Mouse (Mus musculus): ENCODE measurements around the gene Adad2. TPM values are rescaled to one million over a fixed set of nuclear protein-coding genes. Genes with fewer than 3 reads are reported as not detected.
A peak's percentile ranks its signal among the peaks of the same experiment; 100 is the strongest.

Gene Adad2
- total RNA-seq, 2 experiments from 2014 or later = 0.18 to 0.54 TPM

GRCm38 (mm10) chr8:119646197-119646596, 33.6 kb downstream of the Adad2 start:
- intact Hi-C loops (cut with DNase I) = no loop called here
- TF ChIP-seq CTCF (IDR thresholded peaks at IDR 0.05) = no peak; the same call in none of the 2 replicates
- Histone ChIP-seq H3K27ac (no peak overlapping the region), H3K4me3 (no peak overlapping the region)
- DNase-seq (ENCODE audit: extremely low spot score in 1 of 2, low spot score in 2 of 2) = no peak

GRCm38 (mm10) chr8:119646846-119647245, 34.3 kb downstream of the Adad2 start:
- H3K4me3 ChIP-seq = no peak overlapping the region
- H3K27ac ChIP-seq = no peak overlapping the region
- TF ChIP-seq CTCF (IDR thresholded peaks at IDR 0.05) = no peak
- intact Hi-C loops (cut with DNase I) = no loop called here
- no peak for DNase-seq (ENCODE audit: extremely low spot score in 1 of 2, low spot score in 2 of 2)

GRCm38 (mm10) chr8:119651324-119651723, 38.8 kb downstream of the Adad2 start:
- no peak overlapping the region for H3K27ac ChIP-seq
- intact Hi-C loops (cut with DNase I) = no loop called here

GRCm38 (mm10) chr8:119656709-119657464, 44.3 kb downstream of the Adad2 start:
- no peak overlapping the region for H3K27ac ChIP-seq
- no peak overlapping the region for H3K4me3 ChIP-seq
- no peak for DNase-seq (ENCODE audit: extremely low spot score in 1 of 2, low spot score in 2 of 2)
- TF ChIP-seq CTCF (IDR thresholded peaks at IDR 0.05) = peak; percentile 40
- intact Hi-C loops (cut with DNase I) = loop anchor here (2.0 kb wide), 1 partner anchor 20 kb away; no protein-coding TSS in a partner anchor

More at GRCm38 (mm10) chr8:119651324-119651723, 38.8 kb downstream of the Adad2 start:
- no peak for DNase-seq (ENCODE audit: extremely low spot score in 1 of 2, low spot score in 2 of 2)
- no peak overlapping the region for H3K4me3 ChIP-seq
- no peak for TF ChIP-seq CTCF (IDR thresholded peaks at IDR 0.05)

GRCm38 (mm10) chr8:119661081-119661480, 48.5 kb downstream of the Adad2 start:
- Histone ChIP-seq H3K27ac (peak overlapping the region; percentile 63; the same call in 1 of the 2 replicates), H3K4me3 (no peak overlapping the region)
- intact Hi-C loops (cut with DNase I) = no loop called here
- TF ChIP-seq CTCF (IDR thresholded peaks at IDR 0.05) = no peak
- DNase-seq (ENCODE audit: extremely low spot score in 1 of 2, low spot score in 2 of 2) = peak in 1 of 2 experiments; percentile 28

- no peak overlapping the region for H3K4me3 ChIP-seq
- intact Hi-C loops (cut with DNase I) = no loop called here
- H3K27ac ChIP-seq = peak overlapping the region; percentile 19; the same call in 1 of the 2 replicates
- no peak for TF ChIP-seq CTCF (IDR thresholded peaks at IDR 0.05)
- DNase-seq (ENCODE audit: extremely low spot score in 1 of 2, low spot score in 2 of 2) = no peak
Measured at GRCm38 (mm10) chr8:119661892-119662291, 49.3 kb downstream of the Adad2 start.

GRCm38 (mm10) chr8:119663440-119663839, 50.9 kb downstream of the Adad2 start:
- no peak overlapping the region for H3K27ac ChIP-seq
- no peak for DNase-seq (ENCODE audit: extremely low spot score in 1 of 2, low spot score in 2 of 2)
- no peak for TF ChIP-seq CTCF (IDR thresholded peaks at IDR 0.05)

GRCm38 (mm10) chr8:119665270-119665669, 52.7 kb downstream of the Adad2 start:
- no peak for TF ChIP-seq CTCF (IDR thresholded peaks at IDR 0.05)
- Histone ChIP-seq H3K4me3 (no peak overlapping the region), H3K27ac (no peak overlapping the region)
- DNase-seq (ENCODE audit: extremely low spot score in 1 of 2, low spot score in 2 of 2) = no peak
- intact Hi-C loops (cut with DNase I) = no loop called here

More at GRCm38 (mm10) chr8:119663440-119663839, 50.9 kb downstream of the Adad2 start:
- H3K4me3 ChIP-seq = no peak overlapping the region
- intact Hi-C loops (cut with DNase I) = no loop called here

Other genes with a start within 250 kb of the Adad2 start
- gene Mlycd, start 217.9 kb upstream of the Adad2 start, total RNA-seq (2021) = 10 to 100 TPM; 26.1 to 28.7 TPM
- under 1 TPM in 1 of 2 experiments, not detected in 1; 0.40 TPM for gene Osgin1, start 178.6 kb upstream of the Adad2 start, total RNA-seq (2021)
- gene Necab2, start 166.0 kb upstream of the Adad2 start, total RNA-seq (2021) = 10 to 100 TPM; 63.3 to 80.9 TPM
- gene Slc38a8, start 111.0 kb upstream of the Adad2 start, total RNA-seq (2021) = under 1 TPM; 0.30 to 0.48 TPM
- gene Mbtps1, start 54.0 kb upstream of the Adad2 start, total RNA-seq (2021) = 10 to 100 TPM; 61.0 to 64.3 TPM
- 10 to 100 TPM; 42.3 to 43.1 TPM for gene Hsdl1, start 37.6 kb upstream of the Adad2 start, total RNA-seq (2021)
- gene Dnaaf1, start 37.5 kb upstream of the Adad2 start, total RNA-seq (2021) = under 1 TPM; 0.27 to 0.35 TPM
- 10 to 100 TPM; 10.7 to 12.1 TPM for gene Taf1c, start 7.5 kb upstream of the Adad2 start, total RNA-seq (2021)
- gene Kcng4, start 22.9 kb downstream of the Adad2 start, total RNA-seq (2021) = 1 to 10 TPM; 3.4 TPM
- 10 to 100 TPM in 1 of 2 experiments, 1 to 10 TPM in 1; 9.7 to 10.6 TPM for gene Wfdc1, start 53.6 kb downstream of the Adad2 start, total RNA-seq (2021)
- 1 to 10 TPM; 1.8 to 2.3 TPM for gene Atp2c2, start 87.3 kb downstream of the Adad2 start, total RNA-seq (2021)
- gene Tldc1, start 165.7 kb downstream of the Adad2 start, total RNA-seq (2021) = 10 to 100 TPM; 13.6 to 13.7 TPM
- 10 to 100 TPM; 60.1 to 61.4 TPM for gene Cotl1, start 227.8 kb downstream of the Adad2 start, total RNA-seq (2021)
- 1 to 10 TPM; 7.2 to 8.9 TPM for gene Klhl36, start 249.5 kb downstream of the Adad2 start, total RNA-seq (2021)